Mouse (Mus musculus): ENCODE measurements at regions not wholly inside any gene's neighbourhood (a gene's known extent, or its start where the extent isn't known, plus 50 kb on each side); places are given as distances from the start of the nearest gene placed in this dataset.
"Not testable (repeated sequence)": the region's sequence is repeated elsewhere in the genome, so short reads cannot be mapped to it uniquely, and the experiment has no call there.

GRCm38 (mm10) chr4:153806820-153807436 lies 150.1 kb upstream of the A430005L14Rik start:
- intact Hi-C loops (cut with DNase I) = no loop called here

GRCm38 (mm10) chr4:153812866-153813265 lies 144.2 kb upstream of the A430005L14Rik start:
- intact Hi-C loops (cut with DNase I) = no loop called here

- intact Hi-C loops (cut with DNase I) = no loop called here
Measured at GRCm38 (mm10) chr4:153827914-153828313, 129.1 kb upstream of the A430005L14Rik start.

GRCm38 (mm10) chr4:153829766-153830165 lies 127.3 kb upstream of the A430005L14Rik start:
- intact Hi-C loops (cut with DNase I) = no loop called here

GRCm38 (mm10) chr4:153830491-153830890 lies 126.5 kb upstream of the A430005L14Rik start:
- intact Hi-C loops (cut with DNase I) = no loop called here

- intact Hi-C loops (cut with DNase I) = not testable (repeated sequence)
Measured at GRCm38 (mm10) chr4:153831251-153831650, 125.8 kb upstream of the A430005L14Rik start.

- intact Hi-C loops (cut with DNase I) = no loop called here
Measured at GRCm38 (mm10) chr4:153832151-153832550, 124.9 kb upstream of the A430005L14Rik start.

- intact Hi-C loops (cut with DNase I) = no loop called here
Measured at GRCm38 (mm10) chr4:153844766-153845165, 112.3 kb upstream of the A430005L14Rik start.

GRCm38 (mm10) chr4:153848274-153848673 lies 108.8 kb upstream of the A430005L14Rik start:
- intact Hi-C loops (cut with DNase I) = no loop called here

GRCm38 (mm10) chr4:153850186-153850585 lies 106.9 kb upstream of the A430005L14Rik start:
- intact Hi-C loops (cut with DNase I) = no loop called here

- intact Hi-C loops (cut with DNase I) = no loop called here
Measured at GRCm38 (mm10) chr4:153854084-153854747, 102.8 kb upstream of the A430005L14Rik start.

- intact Hi-C loops (cut with DNase I) = no loop called here
Measured at GRCm38 (mm10) chr4:153854748-153855092, 102.3 kb upstream of the A430005L14Rik start.

- intact Hi-C loops (cut with DNase I) = no loop called here
Measured at GRCm38 (mm10) chr4:153861420-153861819, 95.6 kb upstream of the A430005L14Rik start.

- intact Hi-C loops (cut with DNase I) = no loop called here
Measured at GRCm38 (mm10) chr4:153862121-153862660, 94.8 kb upstream of the A430005L14Rik start.

- intact Hi-C loops (cut with DNase I) = no loop called here
Measured at GRCm38 (mm10) chr4:153872346-153872745, 84.7 kb upstream of the A430005L14Rik start.

GRCm38 (mm10) chr4:153875036-153875435 lies 82.0 kb upstream of the A430005L14Rik start:
- intact Hi-C loops (cut with DNase I) = not testable (repeated sequence)

- intact Hi-C loops (cut with DNase I) = no loop called here
Measured at GRCm38 (mm10) chr4:153876954-153877642, 79.9 kb upstream of the A430005L14Rik start.

GRCm38 (mm10) chr4:153883057-153883456 lies 74.0 kb upstream of the A430005L14Rik start:
- intact Hi-C loops (cut with DNase I) = no loop called here

GRCm38 (mm10) chr4:153884044-153884443 lies 73.0 kb upstream of the A430005L14Rik start:
- intact Hi-C loops (cut with DNase I) = no loop called here

- intact Hi-C loops (cut with DNase I) = no loop called here
Measured at GRCm38 (mm10) chr4:153885836-153886235, 71.2 kb upstream of the A430005L14Rik start.

- intact Hi-C loops (cut with DNase I) = no loop called here
Measured at GRCm38 (mm10) chr4:153890130-153890529, 66.9 kb upstream of the A430005L14Rik start.

GRCm38 (mm10) chr4:153899721-153900120 lies 57.3 kb upstream of the A430005L14Rik start:
- intact Hi-C loops (cut with DNase I) = no loop called here

Measured in adrenal gland (tissue).